Mouse (Mus musculus) E14TG2a.4 (cell line): ENCODE measurements around the gene Aldh1l1.

ENCODE experiments used
- CTCF ChIP-seq: conservative IDR thresholded peaks from 2 replicates; pipeline ENCODE4 v1.5.1; 2014; ENCODE audit warnings: low read length
- NANOG ChIP-seq: IDR thresholded peaks from 2 replicates; pipeline ENCODE4 v1.6.1; 2014; ENCODE audit warnings: borderline replicate concordance, low read length, mixed read lengths
- POU5F1 ChIP-seq: IDR thresholded peaks from 2 replicates; pipeline ENCODE4 v1.6.1; 2014; ENCODE audit warnings: low read length, borderline replicate concordance

- no peak for TF ChIP-seq CTCF
- TF ChIP-seq POU5F1: no peak
- no peak for TF ChIP-seq NANOG
Observed at GRCm38 (mm10) chr6:90635081-90635480, 148.9 kb downstream of the Aldh1l1 start.
